Comparison of ENCODE assay signal across 8 mouse cellular contexts in the genomic region with DNA sequence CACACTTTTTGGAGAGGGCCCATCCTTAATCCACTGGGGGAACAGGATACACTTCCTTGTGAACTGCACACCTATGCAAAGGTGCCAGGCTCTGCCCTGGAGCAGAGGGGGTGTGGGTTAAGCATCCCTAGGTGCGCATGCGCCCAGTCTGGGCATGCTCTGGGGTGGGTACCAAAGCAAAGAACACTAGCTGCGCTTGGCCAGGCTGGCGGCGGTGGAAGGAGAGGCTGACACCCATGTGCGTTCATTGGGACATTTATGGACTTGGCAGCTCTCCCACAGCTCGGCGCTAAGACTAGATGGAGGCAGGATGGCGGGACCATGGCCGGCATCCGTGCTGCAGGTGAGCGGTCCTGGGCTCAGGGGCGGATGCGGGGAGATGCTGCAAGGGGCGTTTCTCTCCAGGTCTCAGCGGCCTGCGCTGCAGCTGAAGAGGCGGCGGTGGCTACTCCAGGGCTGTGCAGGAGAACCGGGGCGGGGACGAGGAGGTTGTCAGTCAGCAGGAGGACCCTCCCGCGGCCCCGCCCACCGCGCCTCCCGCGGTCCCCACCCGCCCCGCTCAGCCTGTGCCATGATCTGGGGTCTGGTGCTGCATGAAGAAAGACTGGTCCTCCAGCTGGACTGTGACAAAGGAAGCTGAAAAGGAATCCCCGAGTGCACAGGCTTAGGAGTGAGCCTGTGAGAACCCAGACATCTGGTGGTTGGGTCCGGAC. TPM values are rescaled to one million over a fixed set of nuclear protein-coding genes. Genes with fewer than 3 reads are reported as not detected.
DNase-seq lines count a peak whose midpoint lies in the region; ATAC-seq and TF ChIP-seq lines count a peak whose summit lies in the region.

A gene (plus strand): TSS at position 146 of the 713 bp plus-strand sequence.

- H3K4me1 ChIP-seq in kidney, embryonic 15.5 days, result peaks cover 13% of the 10 kb centered on the region
- H3K4me1 ChIP-seq in forebrain, postnatal 0 days (ENCODE audit: insufficient read depth), result no peaks in the 10 kb centered on the region

- H3K9me3 ChIP-seq in kidney, embryonic 15.5 days (replicated peaks), result no peaks in the 10 kb centered on the region
- no peaks in the 10 kb centered on the region for H3K9me3 ChIP-seq in forebrain, postnatal 0 days (ENCODE audit: low read length)

- peak within 1 kb of the TSS; percentile 29 for H3K4me3 ChIP-seq in kidney, embryonic 15.5 days (replicated peaks)
- H3K4me3 ChIP-seq in forebrain, postnatal 0 days (ENCODE audit: low read depth, low read length), result peak within 1 kb of the TSS; percentile 45

- no peak within 1 kb of the TSS for H3K9ac ChIP-seq in kidney, embryonic 15.5 days
- H3K9ac ChIP-seq in forebrain, postnatal 0 days, result peak within 1 kb of the TSS; percentile 59

- ATAC-seq in kidney, embryonic 15.5 days (replicated peaks; ENCODE audit: low FRiP score), result peak; percentile 85
- ATAC-seq in forebrain, postnatal 0 days, result peak; percentile 91

- no peaks in the 10 kb centered on the region for H3K36me3 ChIP-seq in kidney, embryonic 15.5 days
- no peaks in the 10 kb centered on the region for H3K36me3 ChIP-seq in forebrain, postnatal 0 days (ENCODE audit: insufficient read depth)

- no peak within 1 kb of the TSS for H3K27ac ChIP-seq in kidney, embryonic 15.5 days
- H3K27ac ChIP-seq in forebrain, postnatal 0 days (ENCODE audit: low read depth, low read length), result peak within 1 kb of the TSS; percentile 62; the same call in 1 of the 2 replicates

- no peak for DNase-seq in kidney, adult 8-10 months
- peak; percentile 86 for DNase-seq in ZHBTc4 (ENCODE audit: low read depth, low spot score)
- DNase-seq in forebrain, postnatal 0 days, result peak; percentile 75
- DNase-seq in liver, result peak; percentile 38
- peak; percentile 53 to 65 for DNase-seq in right cerebral cortex, postnatal 10 days (ENCODE audit: low spot score in 2 of 2)
- no peak for DNase-seq in ovary, postnatal 14 days (ENCODE audit: low spot score)
- no peak for DNase-seq in yolk sac, embryonic 10.5 days (ENCODE audit: low spot score)

- WGBS in kidney, embryonic 15.5 days, result 4% methylated on average over 30 of the region's 33 CpGs
- 3% methylated on average over 32 of the region's 33 CpGs for WGBS in forebrain, postnatal 0 days

- peak within 1 kb of the TSS; percentile 60 for H3K4me2 ChIP-seq in kidney, embryonic 15.5 days
- peak within 1 kb of the TSS; percentile 57 for H3K4me2 ChIP-seq in forebrain, postnatal 0 days (ENCODE audit: low read depth)

- TF ChIP-seq CTCF in forebrain, postnatal 0 days (IDR thresholded peaks at IDR 0.05; ENCODE audit: low read depth), result no peak

- peaks cover 42% of the 10 kb centered on the region for H3K27me3 ChIP-seq in kidney, embryonic 15.5 days
- H3K27me3 ChIP-seq in forebrain, postnatal 0 days (ENCODE audit: insufficient read depth, low read length), result no peaks in the 10 kb centered on the region

RNA-seq across cellular contexts. Expression of the gene that starts here (rescaled TPM):
- polyA plus RNA-seq in kidney, embryonic 15.5 days (2015; fragmentation: Nextera tagmentation; extraction: Ambion mirVana), result 0.16 TPM in 1 of 2 replicates, not detected in the other
- 32.4 and 33.3 TPM in 2 replicates for total RNA-seq in forebrain, postnatal 0 days (2014; rRNA removed)
- 14.6 and 16.4 TPM in 2 replicates for polyA plus RNA-seq in forebrain, postnatal 0 days (2015; fragmentation: Nextera tagmentation; extraction: Ambion mirVana)

Comparison
In these comparisons a context has a peak if more than half of its experiments do, and no peak if none do; other contexts are left out.
1. RNA of the gene that starts here (polyA plus RNA-seq): 14.6 to 16.4 TPM in forebrain, postnatal 0 days; 0.16 TPM in kidney, embryonic 15.5 days; every median in the first group is over 10 times any median in the second.
2. Peak in ATAC-seq, H3K4me3 ChIP-seq and H3K4me2 ChIP-seq in kidney, embryonic 15.5 days; RNA of the gene not detected or under 1 TPM.
3. DNase-seq: peak in ZHBTc4 (single experiment), forebrain, postnatal 0 days (single experiment), liver (single experiment) and right cerebral cortex, postnatal 10 days (2 of 2); none in kidney, adult 8-10 months (0 of 2), ovary, postnatal 14 days (single experiment) and yolk sac, embryonic 10.5 days (single experiment).